8 mouse cellular contexts compared by ENCODE assay signal in the genomic region with DNA sequence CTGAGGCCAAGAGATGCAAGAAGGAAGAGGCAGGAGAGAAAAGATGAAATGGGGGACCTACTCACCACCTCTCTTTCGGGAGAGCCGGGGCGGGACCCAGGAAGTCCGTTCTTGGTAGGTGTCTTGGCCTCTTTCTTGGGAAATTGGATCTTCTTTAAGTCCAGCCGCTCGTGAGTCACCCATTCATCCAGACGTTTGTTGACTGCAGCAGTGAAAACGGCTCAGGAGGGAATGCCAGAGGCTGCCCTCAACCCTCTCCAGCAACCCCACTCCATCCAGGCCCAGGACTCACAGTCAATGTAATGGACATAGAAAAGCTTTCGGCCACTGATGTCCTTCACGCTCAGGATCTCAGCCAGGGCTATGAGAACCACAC. TPM values are rescaled to one million over a fixed set of nuclear protein-coding genes. Genes with fewer than 3 reads are reported as not detected.
DNase-seq lines count a peak whose midpoint lies in the region; ATAC-seq lines count a peak whose summit lies in the region.

No protein-coding gene starts in this region.

- DNase-seq in heart, embryonic 10.5 days (ENCODE audit: low spot score), result no peak
- DNase-seq in heart, postnatal 14 days, result no peak
- peak; percentile 79 for DNase-seq in 3T3-L1 (ENCODE audit: low read depth, low spot score)
- DNase-seq in fibroblast of lung, adult 2 months (ENCODE audit: low read depth), result peak; percentile 27
- DNase-seq in liver, embryonic 11.5 days (ENCODE audit: low spot score), result no peak
- DNase-seq in embryo, embryonic 10 days (ENCODE audit: low spot score), result no peak
- DNase-seq in cerebellum, adult 8-10 months, result no peak
- no peak for DNase-seq in gastrocnemius, postnatal 10 days

- intact Hi-C loops in heart, postnatal 14 days (cut with DNase I), result no loop called here

- H3K36me3 ChIP-seq in heart, embryonic 10.5 days, result peaks cover 49% of the 10 kb centered on the region
- peaks cover 34% of the 10 kb centered on the region for H3K36me3 ChIP-seq in liver, embryonic 11.5 days (ENCODE audit: control insufficient read depth, insufficient read depth, low read length)

- peaks cover 27% of the 10 kb centered on the region for H3K4me1 ChIP-seq in heart, embryonic 10.5 days
- H3K4me1 ChIP-seq in liver, embryonic 11.5 days (replicated peaks; ENCODE audit: control insufficient read depth, insufficient read depth, low read length), result peaks cover 36% of the 10 kb centered on the region

- ATAC-seq in liver, embryonic 11.5 days (replicated peaks; ENCODE audit: low FRiP score), result no peak

- H3K27me3 ChIP-seq in heart, embryonic 10.5 days (ENCODE audit: insufficient read depth, poor library complexity, severe bottlenecking), result no peaks in the 10 kb centered on the region
- H3K27me3 ChIP-seq in liver, embryonic 11.5 days (replicated peaks; ENCODE audit: control insufficient read depth, insufficient read depth, low read length), result no peaks in the 10 kb centered on the region

- H3K4me2 ChIP-seq in liver, embryonic 11.5 days, result peak overlapping the region; percentile 81

- no peaks in the 10 kb centered on the region for H3K9me3 ChIP-seq in heart, embryonic 10.5 days
- no peaks in the 10 kb centered on the region for H3K9me3 ChIP-seq in liver, embryonic 11.5 days (ENCODE audit: control insufficient read depth, low read length)

- peak overlapping the region; percentile 99 for H3K27ac ChIP-seq in heart, embryonic 10.5 days
- peak overlapping the region; percentile 92 for H3K27ac ChIP-seq in liver, embryonic 11.5 days (ENCODE audit: low read depth, low read length)

- H3K9ac ChIP-seq in liver, embryonic 11.5 days (ENCODE audit: low read depth, low read length), result peak overlapping the region; percentile 74

- peak overlapping the region; percentile 90 for H3K4me3 ChIP-seq in heart, embryonic 10.5 days
- peak overlapping the region; percentile 72 for H3K4me3 ChIP-seq in liver, embryonic 11.5 days (ENCODE audit: low read depth, low read length)

- 64% methylated on average over 10 of the region's 10 CpGs for WGBS in heart, embryonic 10.5 days
- 55% methylated on average over 10 of the region's 10 CpGs for WGBS in liver, embryonic 11.5 days

RNA-seq across cellular contexts. Expression of gene Kat5, which starts 0.9 kb away (rescaled TPM):
- polyA plus RNA-seq in heart, embryonic 10.5 days (2016; fragmentation: Nextera tagmentation; extraction: Ambion mirVana), result 33.2 and 35.4 TPM in 2 replicates
- 10 to 100 TPM; 28.4 to 30.8 TPM for total RNA-seq in heart, postnatal 14 days (2021)
- 24.0 and 28.0 TPM in 2 replicates for polyA plus RNA-seq in liver, embryonic 11.5 days (2014; fragmentation: Nextera tagmentation; extraction: Ambion mirVana)
- total RNA-seq in gastrocnemius, postnatal 10 days (2021), result 10 to 100 TPM; 31.6 to 39.9 TPM

RNA-seq across cellular contexts. Expression of gene Rnaseh2c, which starts 7.5 kb away (rescaled TPM):
- polyA plus RNA-seq in heart, embryonic 10.5 days (2016; fragmentation: Nextera tagmentation; extraction: Ambion mirVana), result 113 and 142 TPM in 2 replicates
- total RNA-seq in heart, postnatal 14 days (2021), result 10 to 100 TPM; 50.8 to 51.8 TPM
- polyA plus RNA-seq in liver, embryonic 11.5 days (2014; fragmentation: Nextera tagmentation; extraction: Ambion mirVana), result 175 and 189 TPM in 2 replicates
- total RNA-seq in gastrocnemius, postnatal 10 days (2021), result 10 to 100 TPM; 44.9 to 50.4 TPM

RNA-seq across cellular contexts. Expression of gene Rela, which starts 28.1 kb away (rescaled TPM):
- 36.8 and 38.1 TPM in 2 replicates for polyA plus RNA-seq in heart, embryonic 10.5 days (2016; fragmentation: Nextera tagmentation; extraction: Ambion mirVana)
- 10 to 100 TPM; 25.8 to 29.9 TPM for total RNA-seq in heart, postnatal 14 days (2021)
- 57.1 and 57.7 TPM in 2 replicates for polyA plus RNA-seq in liver, embryonic 11.5 days (2014; fragmentation: Nextera tagmentation; extraction: Ambion mirVana)
- total RNA-seq in gastrocnemius, postnatal 10 days (2021), result 10 to 100 TPM; 20.0 to 28.8 TPM

RNA-seq across cellular contexts. Expression of gene Ap5b1, which starts 41.3 kb away (rescaled TPM):
- 2.2 and 2.7 TPM in 2 replicates for polyA plus RNA-seq in heart, embryonic 10.5 days (2016; fragmentation: Nextera tagmentation; extraction: Ambion mirVana)
- total RNA-seq in heart, postnatal 14 days (2021), result 1 to 10 TPM; 2.3 to 3.5 TPM
- polyA plus RNA-seq in liver, embryonic 11.5 days (2014; fragmentation: Nextera tagmentation; extraction: Ambion mirVana), result 3.6 and 3.8 TPM in 2 replicates
- 1 to 10 TPM; 1.6 to 2.7 TPM for total RNA-seq in gastrocnemius, postnatal 10 days (2021)

RNA-seq across cellular contexts. Expression of gene Ovol1, which starts 48.7 kb away (rescaled TPM):
- 0.35 TPM in 1 of 2 replicates, not detected in the other for polyA plus RNA-seq in heart, embryonic 10.5 days (2016; fragmentation: Nextera tagmentation; extraction: Ambion mirVana)
- total RNA-seq in heart, postnatal 14 days (2021), result not detected
- polyA plus RNA-seq in liver, embryonic 11.5 days (2014; fragmentation: Nextera tagmentation; extraction: Ambion mirVana), result 0.22 TPM in 1 of 2 replicates, not detected in the other
- total RNA-seq in gastrocnemius, postnatal 10 days (2021), result not detected

Comparison
In these comparisons a context has a peak if more than half of its experiments do, and no peak if none do; other contexts are left out.
1. DNase-seq: peak in 3T3-L1 (single experiment) and fibroblast of lung, adult 2 months (single experiment); none in heart, embryonic 10.5 days (single experiment), heart, postnatal 14 days (0 of 2), liver, embryonic 11.5 days (single experiment), embryo, embryonic 10 days (single experiment), cerebellum, adult 8-10 months (single experiment) and gastrocnemius, postnatal 10 days (single experiment).